Mouse (Mus musculus) forebrain, embryonic 12.5 days (tissue): Measurements from ENCODE around the gene Nme4. TPM values are rescaled to one million over a fixed set of nuclear protein-coding genes. Genes with fewer than 3 reads are reported as not detected.

Experiments
- ATAC-seq: fragments of 200-750 bp; cut with Nextera tagmentation; 2 replicates; pipeline ENCODE4 v1.8.0; 2017; ENCODE audit warnings: moderate TSS enrichment; ENCODE audit not compliant: low FRiP score
- H3K27ac ChIP-seq: fragments of 300-500 bp; sonication (generic); 2 replicates; pipeline ENCODE4 v1.5.1; 2016; ENCODE audit warnings: mild to moderate bottlenecking
- H3K27me3 ChIP-seq: fragments of 300-500 bp; sonication (generic); 2 replicates; pipeline ENCODE4 v1.6.1; 2016; ENCODE audit warnings: mild to moderate bottlenecking
- H3K36me3 ChIP-seq: fragments of 300-500 bp; sonication (generic); replicated peaks from 2 replicates; pipeline ENCODE4 v1.6.1; 2016; ENCODE audit warnings: mild to moderate bottlenecking
- H3K4me1 ChIP-seq: fragments of 300-500 bp; sonication (generic); 2 replicates; pipeline ENCODE4 v1.6.1; 2016
- H3K4me2 ChIP-seq: fragments of 300-500 bp; sonication (generic); 2 replicates; pipeline ENCODE4 v1.6.1; 2016; ENCODE audit warnings: mild to moderate bottlenecking, moderate library complexity
- H3K4me3 ChIP-seq: fragments of 300-500 bp; sonication (generic); replicated peaks from 2 replicates; pipeline ENCODE4 v1.5.1; 2016; ENCODE audit warnings: mild to moderate bottlenecking
- H3K9ac ChIP-seq: fragments of 300-500 bp; sonication (generic); 2 replicates; pipeline ENCODE4 v1.6.1; 2016; ENCODE audit warnings: mild to moderate bottlenecking
- H3K9me3 ChIP-seq: fragments of 300-500 bp; sonication (generic); 2 replicates; pipeline ENCODE4 v1.6.1; 2016
- WGBS: fragments of 180-500 bp; shearing (Covaris S2); methylation state at CpG from one replicate; pipeline ENCODE4 v1.1.7; 2016; 5-methylcytosine and 5-hydroxymethylcytosine counted together
- polyA plus RNA-seq: library from polyadenylated mRNA; unstranded; fragments of >200 nt; fragmentation: Nextera tagmentation; extraction: Ambion mirVana; gene quantifications from 2 replicates; pipeline ENCODE4 v1.2.1, GENCODE M21; 2016

Gene Nme4
- polyA plus RNA-seq, 1 experiment from 2014 or later, result 62.9 TPM

DNA sequence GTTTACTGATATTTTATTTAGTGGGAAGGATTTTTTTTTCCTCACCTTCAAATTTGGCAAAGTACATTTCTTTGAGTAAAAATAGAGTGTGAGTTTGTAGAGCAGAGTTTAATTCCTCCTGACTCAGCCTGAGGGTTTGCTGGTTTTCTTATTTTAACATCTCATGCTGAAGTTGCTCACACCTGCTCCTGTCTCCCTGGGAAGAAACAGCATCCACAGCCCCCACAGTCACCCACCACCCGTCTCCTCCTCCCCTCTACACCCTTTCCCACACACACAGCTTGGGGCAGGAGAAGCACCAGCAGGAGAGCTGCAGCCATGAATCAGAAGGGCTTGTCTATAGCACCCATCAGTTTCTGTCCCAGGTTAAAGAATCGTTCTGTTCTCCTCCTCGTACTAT, 20.2 kb downstream of the Nme4 start:
- no peaks in the 10 kb centered on the region for H3K4me1 ChIP-seq
- no peak for ATAC-seq
- no peak overlapping the region for H3K9ac ChIP-seq
- H3K36me3 ChIP-seq, result no peaks in the 10 kb centered on the region
- peaks cover 16% of the 10 kb centered on the region for H3K27me3 ChIP-seq
- no peaks in the 10 kb centered on the region for H3K9me3 ChIP-seq
- H3K27ac ChIP-seq, result no peak overlapping the region
- no peak overlapping the region for H3K4me2 ChIP-seq
- no peak overlapping the region for H3K4me3 ChIP-seq
- 71% methylated on average over 3 of the region's 3 CpGs for WGBS

DNA sequence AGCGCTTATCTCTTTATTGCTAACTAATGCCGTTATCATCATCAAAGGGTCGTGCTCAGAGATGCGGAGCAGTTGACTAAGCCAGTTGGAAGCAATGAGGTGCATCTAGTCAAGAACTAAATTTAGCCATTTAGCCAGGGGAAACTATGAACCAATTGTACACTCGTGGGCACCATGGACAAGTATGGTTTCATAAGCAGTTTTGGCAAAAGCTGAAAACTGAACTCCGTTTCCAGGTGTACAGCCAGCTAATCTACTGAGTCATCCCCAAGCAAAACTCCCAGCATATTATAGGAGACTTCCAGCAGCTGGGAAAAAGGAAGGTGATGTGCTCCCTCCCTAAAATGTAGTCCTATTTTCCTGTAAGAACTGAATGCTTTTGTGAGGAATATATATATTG, 25.3 kb downstream of the Nme4 start:
- peaks cover 39% of the 10 kb centered on the region for H3K4me1 ChIP-seq
- peaks cover 15% of the 10 kb centered on the region for H3K27me3 ChIP-seq
- no peak overlapping the region for H3K27ac ChIP-seq
- peak overlapping the region; percentile 90; the same call in 1 of the 2 replicates for H3K9ac ChIP-seq
- peak overlapping the region; percentile 65 for H3K4me3 ChIP-seq
- 41% methylated on average over 6 of the region's 6 CpGs for WGBS
- H3K4me2 ChIP-seq, result peak overlapping the region; percentile 100
- no peaks in the 10 kb centered on the region for H3K9me3 ChIP-seq
- H3K36me3 ChIP-seq, result peaks cover 3% of the 10 kb centered on the region
- no peak for ATAC-seq

DNA sequence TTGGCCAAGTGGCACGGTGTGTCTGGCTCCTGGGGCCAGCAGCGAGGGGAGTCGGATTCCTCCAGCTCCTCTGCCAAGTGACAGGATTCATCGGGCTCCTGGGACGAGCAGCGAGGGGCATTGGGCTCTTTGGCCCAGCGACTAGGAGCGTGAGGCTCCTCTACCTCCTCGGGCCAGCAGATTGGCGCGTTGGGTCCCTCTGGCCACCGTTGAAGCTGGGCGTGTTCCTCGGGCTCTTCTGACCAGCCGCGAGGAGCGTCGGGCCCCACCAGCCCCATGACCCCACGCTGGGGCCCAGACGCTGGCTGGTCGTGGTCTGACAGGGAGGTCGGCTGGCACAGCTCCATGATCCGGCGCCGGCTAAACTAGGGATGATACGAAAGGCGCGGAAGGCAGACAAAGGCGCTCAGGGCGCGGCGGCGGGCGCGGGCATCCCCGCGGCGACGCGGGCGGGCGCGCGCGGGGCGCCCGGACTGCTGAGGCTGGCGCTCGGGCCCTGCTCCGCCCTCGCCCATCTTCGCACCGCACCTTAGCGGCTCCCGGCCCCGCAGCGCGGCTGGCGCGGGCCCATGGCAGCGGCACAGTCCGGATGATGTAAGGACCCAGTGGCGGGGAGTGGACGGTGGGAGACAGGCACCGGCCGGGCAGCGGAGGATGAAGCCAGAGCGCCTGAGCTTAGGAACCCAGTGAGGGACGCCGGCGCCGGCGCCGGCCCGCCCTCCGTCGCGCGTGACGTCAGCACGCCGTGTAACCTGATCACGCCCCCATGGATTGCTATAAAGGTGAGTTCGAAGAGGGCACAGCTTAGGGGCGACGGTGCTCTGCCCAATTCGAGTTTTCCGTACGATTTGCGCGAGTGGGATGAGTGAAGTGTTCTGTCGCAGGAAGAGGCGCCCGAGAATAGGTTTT, 26.3 kb downstream of the Nme4 start, which contains the start of gene Rab11fip3:
Gene Rab11fip3 (minus strand): TSS at position 725 of the 909 bp plus-strand sequence.
- H3K9me3 ChIP-seq, result no peaks in the 10 kb centered on the region
- H3K36me3 ChIP-seq, result peaks cover 13% of the 10 kb centered on the region
- H3K4me3 ChIP-seq, result peak within 1 kb of the TSS; percentile 65
- H3K27ac ChIP-seq, result peak within 1 kb of the TSS; percentile 91
- ATAC-seq, result peak; percentile 95
- H3K4me1 ChIP-seq, result peaks cover 50% of the 10 kb centered on the region
- H3K9ac ChIP-seq, result peak within 1 kb of the TSS; percentile 90
- H3K27me3 ChIP-seq, result peaks cover 15% of the 10 kb centered on the region
- peak within 1 kb of the TSS; percentile 100 for H3K4me2 ChIP-seq
- WGBS, result under 1% methylated on average over 90 of the region's 94 CpGs

DNA sequence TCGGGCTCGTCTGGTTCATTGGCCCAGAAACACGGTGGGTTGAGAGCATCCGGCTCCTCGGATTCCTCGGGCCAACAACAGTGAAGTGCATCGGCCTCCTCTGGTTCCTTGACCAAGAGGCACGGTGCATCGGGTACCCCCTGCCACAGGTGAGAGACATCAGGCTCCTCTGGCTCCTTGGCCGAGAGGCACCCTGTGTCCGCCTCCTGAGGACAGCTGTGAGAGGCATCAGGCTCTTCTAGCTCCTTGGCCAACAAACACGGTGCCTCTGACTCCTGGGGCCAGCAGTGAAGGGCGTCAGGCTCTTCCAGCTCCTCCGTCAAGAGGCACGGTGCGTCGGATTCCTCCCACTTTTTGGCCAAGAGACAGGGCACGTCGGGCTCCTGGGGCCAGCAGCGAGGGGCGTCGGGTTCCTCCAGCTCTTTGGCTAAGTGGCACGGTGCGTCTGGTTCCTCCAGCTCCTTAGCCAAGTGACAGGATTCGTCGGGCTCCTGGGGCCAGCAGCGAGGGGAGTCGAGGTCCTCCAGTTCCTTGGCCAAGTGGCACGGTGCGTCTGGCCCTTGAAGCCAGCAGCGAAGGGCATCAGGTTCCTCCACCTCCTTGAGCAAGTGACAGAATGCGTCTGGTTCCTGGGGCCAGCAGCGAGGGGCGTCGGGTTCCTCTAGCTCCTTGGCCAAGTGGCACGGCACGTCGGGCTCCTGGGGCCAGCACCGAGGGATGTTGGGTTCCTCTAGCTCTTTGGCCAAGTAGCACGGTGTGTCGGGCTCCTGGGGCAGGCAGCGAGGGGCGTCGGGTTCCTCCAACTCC, 27.2 kb downstream of the Nme4 start:
- WGBS, result 2% methylated on average over 44 of the region's 44 CpGs
- H3K4me1 ChIP-seq, result peaks cover 50% of the 10 kb centered on the region
- peaks cover 19% of the 10 kb centered on the region for H3K36me3 ChIP-seq
- peak overlapping the region; percentile 90 for H3K9ac ChIP-seq
- H3K27ac ChIP-seq, result peak overlapping the region; percentile 91; the same call in 1 of the 2 replicates
- H3K4me2 ChIP-seq, result peak overlapping the region; percentile 100
- H3K9me3 ChIP-seq, result no peaks in the 10 kb centered on the region
- ATAC-seq, result peak; percentile 25; the same call in 1 of the 2 replicates
- H3K4me3 ChIP-seq, result peak overlapping the region; percentile 65
- peaks cover 15% of the 10 kb centered on the region for H3K27me3 ChIP-seq

DNA sequence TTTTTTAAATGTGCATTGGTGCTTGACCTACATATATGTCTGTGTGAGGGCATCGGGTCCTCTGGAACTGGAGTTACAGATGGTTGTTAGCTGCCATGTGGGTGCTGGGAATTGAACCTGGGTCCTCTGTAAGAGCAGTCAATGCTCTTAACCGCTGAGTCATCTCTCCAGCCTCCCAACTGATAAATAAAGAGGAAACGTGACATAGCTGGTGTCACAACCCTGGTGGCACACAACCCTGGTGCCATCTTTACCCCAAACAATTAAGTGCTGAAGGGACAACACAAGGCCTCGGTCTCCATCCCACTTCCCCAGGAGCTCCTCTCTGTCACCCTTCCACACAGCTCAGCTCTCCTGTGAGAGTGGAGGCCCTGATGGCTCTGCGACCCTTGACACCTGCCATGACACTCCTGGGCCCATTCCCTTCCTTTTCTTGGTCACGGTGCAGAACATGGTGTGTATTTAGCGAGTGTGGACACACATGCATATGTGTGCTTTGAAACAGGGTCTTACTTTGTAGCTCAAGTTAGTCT, 28.8 kb downstream of the Nme4 start:
- peaks cover 15% of the 10 kb centered on the region for H3K27me3 ChIP-seq
- peak overlapping the region; percentile 65 for H3K4me3 ChIP-seq
- peaks cover 56% of the 10 kb centered on the region for H3K4me1 ChIP-seq
- no peak overlapping the region for H3K27ac ChIP-seq
- H3K4me2 ChIP-seq, result peak overlapping the region; percentile 100
- ATAC-seq, result no peak
- H3K9me3 ChIP-seq, result no peaks in the 10 kb centered on the region
- H3K9ac ChIP-seq, result peak overlapping the region; percentile 90
- peaks cover 33% of the 10 kb centered on the region for H3K36me3 ChIP-seq
- 94% methylated on average over 7 of the region's 7 CpGs for WGBS

DNA sequence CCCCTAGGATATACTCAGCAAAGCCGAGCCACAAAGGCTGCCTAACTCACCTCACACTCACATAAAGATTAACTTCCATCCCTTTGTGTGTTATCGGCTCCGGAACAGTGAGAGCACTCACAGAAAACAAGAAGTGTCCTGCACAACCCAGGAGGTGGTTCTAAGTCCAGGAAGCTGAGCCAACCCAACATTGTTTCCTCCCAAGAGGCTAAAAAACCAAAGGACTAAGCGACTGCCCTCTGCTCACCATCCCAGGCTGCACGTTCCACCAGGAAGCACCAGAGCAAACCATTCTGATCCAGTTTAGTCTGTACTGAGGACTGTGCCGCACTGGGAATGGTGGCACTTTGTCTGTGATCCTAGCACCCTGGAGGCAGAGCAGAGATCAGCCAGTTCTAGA, 30.5 kb downstream of the Nme4 start:
- Histone ChIP-seq H3K4me3 (0 out of 2 replicates have a peak overlapping the region, but pooled peaks have one; percentile 5), H3K4me1 (peaks cover 53% of the 10 kb centered on the region)

DNA sequence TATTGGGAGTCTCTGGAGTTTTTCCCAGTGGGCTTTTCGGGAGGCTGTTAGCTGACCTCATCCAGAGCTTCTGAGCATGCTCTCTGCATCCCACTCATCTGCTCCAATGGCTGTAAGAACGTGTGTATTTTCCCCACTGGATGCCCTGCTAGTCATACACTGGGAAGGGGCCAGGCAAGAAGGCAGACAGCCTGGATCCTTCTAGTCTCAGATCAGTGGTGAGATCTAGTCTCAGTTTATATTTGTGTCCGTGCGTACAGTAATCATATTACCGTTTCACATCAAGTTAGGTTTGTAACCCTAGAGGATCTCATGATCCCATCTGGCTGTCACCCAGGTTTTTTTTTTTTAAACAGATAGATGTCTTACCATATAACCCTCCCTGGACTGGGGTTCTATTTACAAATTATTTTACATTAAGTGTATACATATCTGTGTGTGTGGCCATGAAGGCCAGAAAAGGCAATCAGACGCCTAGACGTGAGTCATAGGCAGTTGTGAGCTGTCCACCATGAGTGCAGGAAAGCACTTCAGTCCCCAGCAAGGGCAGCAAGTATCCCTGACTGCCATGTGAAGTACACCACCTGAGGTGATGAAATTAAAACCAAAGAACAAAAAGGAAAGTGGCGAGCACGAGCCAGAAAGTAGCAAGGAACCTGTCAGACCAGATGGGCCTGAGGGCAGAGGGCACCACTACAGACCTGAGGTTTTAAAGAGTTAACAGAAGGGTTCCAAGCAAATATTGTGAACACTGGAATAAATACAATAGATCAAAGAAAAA, 37.4 kb downstream of the Nme4 start:
- H3K4me3 ChIP-seq, result no peak overlapping the region
- H3K4me1 ChIP-seq, result peaks cover 6% of the 10 kb centered on the region
- no peak overlapping the region for H3K9ac ChIP-seq
- no peaks in the 10 kb centered on the region for H3K27me3 ChIP-seq
- no peak for ATAC-seq
- 79% methylated on average over 9 of the region's 9 CpGs for WGBS
- H3K9me3 ChIP-seq, result no peaks in the 10 kb centered on the region
- peaks cover 67% of the 10 kb centered on the region for H3K36me3 ChIP-seq
- no peak overlapping the region for H3K4me2 ChIP-seq
- H3K27ac ChIP-seq, result no peak overlapping the region

More for the DNA sequence above, 30.5 kb downstream of the Nme4 start:
- 0 out of 2 replicates have a peak, but pooled peaks cover under 1% of the 10 kb centered on the region for H3K27me3 ChIP-seq
- no peaks in the 10 kb centered on the region for H3K9me3 ChIP-seq
- peaks cover 36% of the 10 kb centered on the region for H3K36me3 ChIP-seq
- WGBS, result 83% methylated on average over 6 of the region's 6 CpGs
- H3K9ac ChIP-seq, result 0 out of 2 replicates have a peak overlapping the region, but pooled peaks have one; percentile 17
- no peak for ATAC-seq
- H3K27ac ChIP-seq, result no peak overlapping the region
- H3K4me2 ChIP-seq, result peak overlapping the region; percentile 31

DNA sequence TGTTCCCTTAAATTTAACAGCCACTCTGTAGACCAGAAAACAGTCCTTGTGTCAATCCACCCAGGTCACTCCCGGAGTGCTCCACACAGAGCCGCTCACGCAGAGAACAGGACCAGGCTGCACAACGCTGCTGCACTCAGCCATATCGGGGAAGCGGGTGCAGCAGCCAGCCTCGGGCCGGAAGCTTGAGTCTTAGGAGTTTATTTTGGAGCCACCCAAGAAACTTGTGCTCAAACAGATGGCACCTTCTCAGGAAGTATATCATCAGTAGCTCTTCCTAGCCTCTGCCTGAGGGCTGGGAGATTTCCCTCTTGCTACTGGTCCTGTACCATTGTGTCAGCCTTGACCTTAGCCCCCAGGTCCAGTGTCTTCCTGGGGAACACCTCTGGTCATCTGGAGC, 38.1 kb downstream of the Nme4 start:
- WGBS, result 94% methylated on average over 8 of the region's 8 CpGs
- Histone ChIP-seq H3K9me3 (no peaks in the 10 kb centered on the region), H3K27ac (no peak overlapping the region), H3K4me2 (no peak overlapping the region), H3K4me3 (no peak overlapping the region), H3K27me3 (no peaks in the 10 kb centered on the region), H3K36me3 (peaks cover 65% of the 10 kb centered on the region), H3K4me1 (peaks cover 2% of the 10 kb centered on the region; the same call in 1 of the 2 replicates), H3K9ac (no peak overlapping the region)
- ATAC-seq, result no peak

DNA sequence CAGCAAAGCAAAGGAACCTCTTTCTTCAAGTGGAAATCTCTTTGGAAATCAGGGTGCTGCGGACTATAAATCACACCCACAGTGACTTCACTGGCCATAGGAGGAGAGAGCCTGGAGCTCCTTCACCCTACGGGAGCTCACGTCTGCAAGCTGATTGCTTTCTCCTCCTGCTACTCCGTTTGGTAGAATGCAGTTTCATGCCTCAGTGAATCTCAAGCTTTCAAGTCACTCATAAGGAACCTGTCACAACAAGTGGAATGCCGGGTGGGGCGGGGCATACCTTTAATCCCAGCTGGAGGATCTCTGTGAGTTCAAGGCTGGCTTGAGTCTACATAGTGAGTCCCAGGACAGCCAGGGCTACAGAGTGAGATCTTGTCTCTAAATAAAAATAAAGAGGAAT, 40.2 kb downstream of the Nme4 start:
- H3K4me2 ChIP-seq, result no peak overlapping the region
- peaks cover 67% of the 10 kb centered on the region for H3K36me3 ChIP-seq
- no peak for ATAC-seq
- no peaks in the 10 kb centered on the region for H3K9me3 ChIP-seq
- H3K4me3 ChIP-seq, result no peak overlapping the region
- H3K27ac ChIP-seq, result no peak overlapping the region
- H3K4me1 ChIP-seq, result no peaks in the 10 kb centered on the region
- WGBS, result 50% methylated on average over 6 of the region's 6 CpGs
- H3K9ac ChIP-seq, result no peak overlapping the region
- no peaks in the 10 kb centered on the region for H3K27me3 ChIP-seq

DNA sequence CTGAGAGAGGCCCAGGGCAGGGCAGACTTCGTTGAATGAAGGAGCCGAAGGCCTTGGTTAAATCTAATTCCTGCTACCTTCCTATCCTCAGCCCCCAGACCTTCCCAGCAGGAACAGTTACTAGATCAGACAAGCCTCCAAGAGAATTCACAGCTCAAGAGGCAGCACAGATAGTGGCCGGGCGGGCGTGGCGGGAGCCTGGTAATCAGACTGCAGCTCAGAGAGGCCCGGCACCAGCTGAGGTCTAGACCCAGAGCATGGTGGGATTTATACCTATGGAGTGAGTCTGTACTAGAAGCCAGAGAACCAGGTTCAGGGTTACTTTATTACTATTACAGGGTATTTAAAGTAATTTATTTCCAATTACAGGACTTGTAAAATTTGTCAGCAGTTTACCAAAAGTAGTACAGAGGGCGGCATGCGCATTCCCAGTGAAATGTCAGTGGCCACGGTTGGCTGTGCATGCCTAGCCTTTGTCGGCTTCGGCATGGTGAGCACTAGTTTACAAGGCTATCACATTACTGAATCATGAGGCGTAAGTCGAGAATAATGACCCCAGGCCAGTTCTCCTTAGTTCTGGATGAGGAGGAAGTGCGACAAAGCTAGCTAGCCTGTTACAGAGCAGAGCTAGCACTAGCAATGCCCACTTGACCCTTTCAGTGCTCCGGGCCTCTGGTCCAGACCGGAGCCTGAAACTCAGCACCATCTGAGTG, 41.1 kb downstream of the Nme4 start:
- no peak for ATAC-seq
- WGBS, result 87% methylated on average over 17 of the region's 17 CpGs

DNA sequence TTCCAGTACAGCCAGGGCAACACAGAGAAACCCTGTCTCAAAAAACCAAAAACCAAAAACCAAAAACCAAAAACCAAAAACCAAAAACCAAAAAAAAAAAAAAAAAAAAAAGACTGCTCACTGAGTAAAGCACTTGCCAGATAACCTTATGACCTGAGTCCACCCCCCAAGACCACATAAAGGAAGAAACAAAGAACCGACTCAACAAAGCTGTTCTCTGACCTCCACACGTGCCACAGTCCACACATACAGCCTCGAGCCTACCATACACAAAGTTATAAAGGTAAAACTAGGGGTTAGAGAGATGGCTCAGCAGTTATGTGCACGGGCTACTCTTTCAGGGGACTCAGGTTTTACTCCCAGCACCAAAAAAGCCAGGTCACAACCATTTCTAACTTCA, 42.7 kb downstream of the Nme4 start:
- H3K4me3 ChIP-seq, result no peak overlapping the region
- no peak overlapping the region for H3K27ac ChIP-seq
- ATAC-seq, result no peak
- H3K9me3 ChIP-seq, result no peaks in the 10 kb centered on the region
- H3K4me1 ChIP-seq, result no peaks in the 10 kb centered on the region
- H3K36me3 ChIP-seq, result peaks cover 52% of the 10 kb centered on the region
- H3K4me2 ChIP-seq, result no peak overlapping the region
- no peak overlapping the region for H3K9ac ChIP-seq
- H3K27me3 ChIP-seq, result no peaks in the 10 kb centered on the region
- 88% methylated on average over 4 of the region's 4 CpGs for WGBS

More for the DNA sequence above, 41.1 kb downstream of the Nme4 start:
- Histone ChIP-seq H3K9me3 (no peaks in the 10 kb centered on the region), H3K27me3 (no peaks in the 10 kb centered on the region), H3K4me3 (no peak overlapping the region), H3K4me2 (no peak overlapping the region), H3K36me3 (peaks cover 61% of the 10 kb centered on the region), H3K9ac (no peak overlapping the region), H3K27ac (no peak overlapping the region), H3K4me1 (no peaks in the 10 kb centered on the region)
